Mouse (Mus musculus): ENCODE measurements around the gene Irgm2. TPM values are rescaled to one million over a fixed set of nuclear protein-coding genes. Genes with fewer than 3 reads are reported as not detected.
A peak's percentile ranks its signal among the peaks of the same experiment; 100 is the strongest.
"Not testable (repeated sequence)": the region's sequence is repeated elsewhere in the genome, so short reads cannot be mapped to it uniquely, and the experiment has no call there.

The Irgm2 gene
- total and polyA plus RNA-seq, 3 experiments: 0.30 to 7.1 (median 6.0) TPM

GRCm38 (mm10) chr11:58215814-58216213, 16.4 kb downstream of the Irgm2 start:
- DNase-seq (ENCODE audit: low spot score) (no peak), ATAC-seq (ENCODE audit: extremely low read depth, insufficient number of reproducible peaks, low FRiP score, poor library complexity, severe bottlenecking) (no peak)
- H3K36me3 ChIP-seq (replicated peaks): peaks cover 29% of the 10 kb centered on the region
- peaks cover 63% of the 10 kb centered on the region for H3K4me1 ChIP-seq (ENCODE audit: insufficient read depth, low read depth, low read length)
- H3K27me3 ChIP-seq (ENCODE audit: insufficient read depth, low read length): no peaks in the 10 kb centered on the region
- no peaks in the 10 kb centered on the region for H3K9me3 ChIP-seq (replicated peaks)
- TF ChIP-seq TAL1 (conservative IDR thresholded peaks at IDR 0.05; ENCODE audit: low read depth, low read length) (no peak), POLR2AphosphoS5 (IDR thresholded peaks at IDR 0.05; ENCODE audit: insufficient replicate concordance, low read depth, low read length) (no peak), GATA1 (IDR thresholded peaks at IDR 0.05; ENCODE audit: borderline replicate concordance, low read length) (no peak), GATA2 (IDR thresholded peaks at IDR 0.05; ENCODE audit: borderline replicate concordance, low read depth, low read length) (no peak), CTCF (IDR thresholded peaks at IDR 0.05; ENCODE audit: low read depth, low read length) (no peak)
- H3K4me3 ChIP-seq (ENCODE audit: low read depth, low read length): peak overlapping the region; percentile 20; the same call in 1 of the 2 replicates

DNA sequence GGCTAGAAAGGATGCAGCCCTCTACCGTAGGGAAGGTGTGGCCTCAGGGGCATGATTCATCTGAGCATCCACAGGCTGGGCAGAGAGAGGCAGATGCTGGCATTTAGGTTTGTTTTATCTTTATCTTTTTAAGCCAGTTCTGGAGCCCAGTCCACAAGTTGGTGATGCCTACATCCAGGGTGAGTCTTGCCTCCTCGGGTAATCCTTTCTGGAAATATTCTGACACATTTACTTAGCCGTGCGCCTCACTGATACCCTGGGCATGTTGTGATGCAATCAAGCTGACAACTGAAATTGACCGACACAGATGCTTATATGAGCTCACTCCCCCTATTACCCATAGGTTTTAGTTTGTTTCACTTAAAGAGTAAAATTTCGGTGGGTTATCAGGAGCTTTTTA, 17.4 kb downstream of the Irgm2 start:
- DNase-seq (ENCODE audit: low spot score): no peak
- no peak overlapping the region for H3K4me3 ChIP-seq (ENCODE audit: low read depth, low read length)
- peaks cover 54% of the 10 kb centered on the region for H3K4me1 ChIP-seq (ENCODE audit: insufficient read depth, low read depth, low read length)
- H3K27me3 ChIP-seq (ENCODE audit: insufficient read depth, low read length): no peaks in the 10 kb centered on the region
- no peak for TF ChIP-seq GATA2 (IDR thresholded peaks at IDR 0.05; ENCODE audit: borderline replicate concordance, low read depth, low read length)
- no peak for TF ChIP-seq TAL1 (conservative IDR thresholded peaks at IDR 0.05; ENCODE audit: low read depth, low read length)
- no peak for TF ChIP-seq GATA1 (IDR thresholded peaks at IDR 0.05; ENCODE audit: borderline replicate concordance, low read length)
- no peak for TF ChIP-seq POLR2AphosphoS5 (IDR thresholded peaks at IDR 0.05; ENCODE audit: insufficient replicate concordance, low read depth, low read length)
- peaks cover 34% of the 10 kb centered on the region for H3K36me3 ChIP-seq (replicated peaks)
- ATAC-seq (ENCODE audit: extremely low read depth, insufficient number of reproducible peaks, low FRiP score, poor library complexity, severe bottlenecking): no peak
- H3K9me3 ChIP-seq (replicated peaks): no peaks in the 10 kb centered on the region

DNA sequence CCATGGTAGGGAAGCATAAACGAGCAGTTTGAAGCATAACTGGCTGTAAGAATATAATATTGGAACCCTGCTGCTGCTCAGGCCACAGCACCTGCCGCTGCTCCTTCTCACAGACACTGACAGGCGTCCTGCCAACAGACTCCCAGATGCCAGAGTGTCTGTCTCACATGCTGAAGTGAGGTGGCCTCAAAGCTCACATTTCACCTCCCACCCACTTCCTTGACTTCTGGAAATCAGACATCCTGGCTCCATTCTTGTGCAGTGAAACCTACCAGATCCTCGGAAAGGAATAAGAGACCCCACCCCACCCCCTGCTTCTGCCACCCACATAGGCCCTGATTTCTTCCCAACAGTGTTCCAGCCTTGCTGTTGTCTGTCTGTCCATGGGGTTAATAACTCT, 24.3 kb downstream of the Irgm2 start:
- H3K9me3 ChIP-seq (replicated peaks): no peaks in the 10 kb centered on the region
- ATAC-seq (ENCODE audit: extremely low read depth, insufficient number of reproducible peaks, low FRiP score, poor library complexity, severe bottlenecking) (no peak), DNase-seq (ENCODE audit: low spot score) (no peak)
- peaks cover 19% of the 10 kb centered on the region for H3K36me3 ChIP-seq (replicated peaks)
- H3K4me1 ChIP-seq (ENCODE audit: insufficient read depth, low read depth, low read length): peaks cover 13% of the 10 kb centered on the region
- no peak for TF ChIP-seq GATA1 (IDR thresholded peaks at IDR 0.05; ENCODE audit: borderline replicate concordance, low read length)
- no peak for TF ChIP-seq TAL1 (conservative IDR thresholded peaks at IDR 0.05; ENCODE audit: low read depth, low read length)
- no peak for TF ChIP-seq CTCF (IDR thresholded peaks at IDR 0.05; ENCODE audit: low read depth, low read length)
- no peak for TF ChIP-seq GATA2 (IDR thresholded peaks at IDR 0.05; ENCODE audit: borderline replicate concordance, low read depth, low read length)
- TF ChIP-seq POLR2AphosphoS5 (IDR thresholded peaks at IDR 0.05; ENCODE audit: insufficient replicate concordance, low read depth, low read length): no peak
- H3K4me3 ChIP-seq (ENCODE audit: low read depth, low read length): no peak overlapping the region
- peaks cover 5% of the 10 kb centered on the region; the same call in 1 of the 2 replicates for H3K27me3 ChIP-seq (ENCODE audit: insufficient read depth, low read length)

GRCm38 (mm10) chr11:58224313-58224712, 24.9 kb downstream of the Irgm2 start:
- TF ChIP-seq GATA2 (IDR thresholded peaks at IDR 0.05; ENCODE audit: borderline replicate concordance, low read depth, low read length) (no peak), TAL1 (conservative IDR thresholded peaks at IDR 0.05; ENCODE audit: low read depth, low read length) (no peak), CTCF (IDR thresholded peaks at IDR 0.05; ENCODE audit: low read depth, low read length) (no peak), GATA1 (IDR thresholded peaks at IDR 0.05; ENCODE audit: borderline replicate concordance, low read length) (no peak), POLR2AphosphoS5 (IDR thresholded peaks at IDR 0.05; ENCODE audit: insufficient replicate concordance, low read depth, low read length) (no peak)
- H3K4me3 ChIP-seq (ENCODE audit: low read depth, low read length): no peak overlapping the region
- H3K4me1 ChIP-seq (ENCODE audit: insufficient read depth, low read depth, low read length): peaks cover 9% of the 10 kb centered on the region
- no peak for DNase-seq (ENCODE audit: low spot score)
- ATAC-seq (ENCODE audit: extremely low read depth, insufficient number of reproducible peaks, low FRiP score, poor library complexity, severe bottlenecking): no peak
- peaks cover 10% of the 10 kb centered on the region for H3K27me3 ChIP-seq (ENCODE audit: insufficient read depth, low read length)
- H3K36me3 ChIP-seq (replicated peaks): peaks cover 14% of the 10 kb centered on the region
- no peaks in the 10 kb centered on the region for H3K9me3 ChIP-seq (replicated peaks)

DNA sequence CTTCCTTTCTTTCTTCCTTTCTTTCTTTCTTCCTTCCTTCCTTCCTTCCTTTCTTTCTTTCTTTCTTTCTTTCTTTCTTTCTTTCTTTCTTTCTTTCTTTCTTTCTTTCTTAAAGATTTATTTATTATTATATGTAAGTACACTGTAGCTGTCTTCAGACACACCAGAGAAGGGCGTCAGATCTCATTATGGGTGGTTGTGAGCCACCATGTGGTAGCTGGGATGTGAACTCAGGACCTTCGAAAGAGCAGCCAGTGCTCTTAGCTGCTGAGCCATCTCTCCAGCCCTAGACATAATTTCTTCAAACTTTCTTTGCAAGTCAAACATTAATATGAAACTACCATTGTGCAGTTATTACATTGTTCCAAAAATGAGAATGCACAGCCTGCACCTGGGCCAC, 25.5 kb downstream of the Irgm2 start:
- H3K4me1 ChIP-seq (ENCODE audit: insufficient read depth, low read depth, low read length): not testable (repeated sequence)

GRCm38 (mm10) chr11:58225655-58226054, 26.2 kb downstream of the Irgm2 start:
- DNase-seq (ENCODE audit: low spot score) (no peak), ATAC-seq (ENCODE audit: extremely low read depth, insufficient number of reproducible peaks, low FRiP score, poor library complexity, severe bottlenecking) (no peak)
- peak; percentile 98 for TF ChIP-seq CTCF (IDR thresholded peaks at IDR 0.05; ENCODE audit: low read depth, low read length)
- TF ChIP-seq TAL1 (conservative IDR thresholded peaks at IDR 0.05; ENCODE audit: low read depth, low read length): no peak
- TF ChIP-seq POLR2AphosphoS5 (IDR thresholded peaks at IDR 0.05; ENCODE audit: insufficient replicate concordance, low read depth, low read length): no peak
- no peak for TF ChIP-seq GATA1 (IDR thresholded peaks at IDR 0.05; ENCODE audit: borderline replicate concordance, low read length)
- no peak for TF ChIP-seq GATA2 (IDR thresholded peaks at IDR 0.05; ENCODE audit: borderline replicate concordance, low read depth, low read length)
- peaks cover 6% of the 10 kb centered on the region for H3K36me3 ChIP-seq (replicated peaks)
- H3K9me3 ChIP-seq (replicated peaks): no peaks in the 10 kb centered on the region
- H3K27me3 ChIP-seq (ENCODE audit: insufficient read depth, low read length): peaks cover 21% of the 10 kb centered on the region
- peaks cover 9% of the 10 kb centered on the region for H3K4me1 ChIP-seq (ENCODE audit: insufficient read depth, low read depth, low read length)
- no peak overlapping the region for H3K4me3 ChIP-seq (ENCODE audit: low read depth, low read length)

More for the DNA sequence above, 25.5 kb downstream of the Irgm2 start:
- not testable (repeated sequence) for H3K9me3 ChIP-seq (replicated peaks); ATAC-seq (ENCODE audit: extremely low read depth, insufficient number of reproducible peaks, low FRiP score, poor library complexity, severe bottlenecking); H3K4me3 ChIP-seq (ENCODE audit: low read depth, low read length); DNase-seq (ENCODE audit: low spot score)
- Histone ChIP-seq H3K27me3 (ENCODE audit: insufficient read depth, low read length) (peaks cover 16% of the 10 kb centered on the region), H3K36me3 (replicated peaks) (peaks cover 11% of the 10 kb centered on the region)

DNA sequence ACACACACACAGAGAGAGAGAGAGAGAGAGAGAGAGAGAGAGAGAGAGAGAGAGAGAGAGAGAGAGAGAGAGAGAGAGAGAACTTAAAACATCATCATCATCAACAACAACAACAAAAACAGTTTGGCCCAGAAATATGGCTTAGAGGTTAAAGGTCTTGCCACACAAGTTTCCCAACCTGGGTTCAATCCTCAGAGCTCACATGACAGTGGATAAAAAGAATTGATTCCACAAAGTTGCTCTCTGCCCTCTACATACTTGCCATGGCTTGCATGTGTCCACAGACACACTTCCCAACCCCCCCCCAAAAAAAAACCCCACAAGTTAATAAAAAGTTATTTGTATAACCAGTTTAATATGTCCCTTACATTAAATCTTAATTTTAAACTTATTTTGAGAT, 27.0 kb downstream of the Irgm2 start:
- no peak for TF ChIP-seq TAL1 (conservative IDR thresholded peaks at IDR 0.05; ENCODE audit: low read depth, low read length)
- no peak for TF ChIP-seq GATA1 (IDR thresholded peaks at IDR 0.05; ENCODE audit: borderline replicate concordance, low read length)
- no peak for TF ChIP-seq CTCF (IDR thresholded peaks at IDR 0.05; ENCODE audit: low read depth, low read length)
- TF ChIP-seq GATA2 (IDR thresholded peaks at IDR 0.05; ENCODE audit: borderline replicate concordance, low read depth, low read length): no peak
- TF ChIP-seq POLR2AphosphoS5 (IDR thresholded peaks at IDR 0.05; ENCODE audit: insufficient replicate concordance, low read depth, low read length): no peak
- ATAC-seq (ENCODE audit: extremely low read depth, insufficient number of reproducible peaks, low FRiP score, poor library complexity, severe bottlenecking): no peak
- H3K4me3 ChIP-seq (ENCODE audit: low read depth, low read length): no peak overlapping the region
- peaks cover 9% of the 10 kb centered on the region for H3K4me1 ChIP-seq (ENCODE audit: insufficient read depth, low read depth, low read length)
- DNase-seq (ENCODE audit: low spot score): no peak
- no peaks in the 10 kb centered on the region for H3K9me3 ChIP-seq (replicated peaks)
- H3K27me3 ChIP-seq (ENCODE audit: insufficient read depth, low read length): peaks cover 29% of the 10 kb centered on the region
- H3K36me3 ChIP-seq (replicated peaks): peaks cover 2% of the 10 kb centered on the region

DNA sequence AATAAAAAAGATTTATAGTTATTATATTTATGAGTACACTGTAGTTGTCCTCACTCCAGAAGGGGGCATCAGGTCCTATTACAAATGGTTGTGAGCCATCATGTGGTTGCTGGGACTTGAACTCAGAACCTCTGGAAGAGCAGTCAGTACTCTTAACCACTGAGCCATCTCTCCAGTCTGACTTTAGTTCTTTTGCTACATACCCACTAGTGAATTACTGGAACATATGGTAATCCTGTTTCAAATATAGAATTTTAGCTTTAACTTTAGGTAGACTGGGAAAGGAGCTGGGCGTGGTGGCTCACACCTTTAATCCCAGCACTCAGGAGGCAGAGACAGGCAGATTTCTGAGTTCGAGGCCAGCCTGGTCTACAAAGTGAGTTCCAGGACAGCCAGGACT, 28.6 kb downstream of the Irgm2 start:
- not testable (repeated sequence) for DNase-seq (ENCODE audit: low spot score); H3K9me3 ChIP-seq (replicated peaks); ATAC-seq (ENCODE audit: extremely low read depth, insufficient number of reproducible peaks, low FRiP score, poor library complexity, severe bottlenecking); H3K4me1 ChIP-seq (ENCODE audit: insufficient read depth, low read depth, low read length); H3K36me3 ChIP-seq (replicated peaks); H3K4me3 ChIP-seq (ENCODE audit: low read depth, low read length)
- peaks cover 44% of the 10 kb centered on the region for H3K27me3 ChIP-seq (ENCODE audit: insufficient read depth, low read length)
